Comparison of ENCODE assay signal across 9 mouse cellular contexts in the genomic region with DNA sequence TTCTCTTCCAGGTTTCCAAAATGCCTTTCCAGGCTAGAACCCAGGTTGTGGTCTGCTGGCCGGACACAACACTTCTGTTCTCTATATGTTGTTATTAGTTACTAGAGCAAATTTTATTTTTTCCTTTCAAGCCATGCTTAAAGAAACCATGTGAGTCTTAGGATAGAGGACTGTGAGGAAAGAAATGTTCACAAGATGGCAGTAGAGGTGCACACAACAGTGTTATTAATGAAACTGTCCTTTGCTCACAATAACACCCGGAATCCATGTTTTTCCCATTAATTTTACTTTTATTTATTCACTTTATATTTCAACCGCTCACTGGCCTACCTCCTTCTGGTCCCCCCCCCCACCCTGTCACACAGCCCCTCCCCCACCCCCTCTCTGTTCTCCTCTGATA. TPM values are rescaled to one million over a fixed set of nuclear protein-coding genes. Genes with fewer than 3 reads are reported as not detected.
DNase-seq lines count a peak whose midpoint lies in the region; ATAC-seq and TF ChIP-seq lines count a peak whose summit lies in the region.
"Not testable (repeated sequence)": the region's sequence is repeated elsewhere in the genome, so short reads cannot be mapped to it uniquely, and the experiment has no call there.
"Had no signal": no experiment of that assay in that cellular context is flagged by ENCODE, and none has a peak within 500 bp of the region (broad histone marks: within the 10 kb centered on the region; RNA-seq: fewer than 3 reads in every experiment).

No protein-coding gene starts in this region.

- H3K27ac ChIP-seq in heart, adult 2 months; intestine, embryonic 15.5 days; layer of hippocampus, adult 2 months; liver, embryonic 13.5 days: not testable (repeated sequence)

- not testable (repeated sequence) for H3K79me2 ChIP-seq in heart, adult 2 months (replicated peaks; ENCODE audit: control insufficient read depth, insufficient read depth, low read length)

- H3K4me3 ChIP-seq in G1E (ENCODE audit: low read depth, low read length); heart, adult 2 months; intestine, embryonic 15.5 days (replicated peaks); layer of hippocampus, adult 2 months; liver, embryonic 13.5 days (replicated peaks): not testable (repeated sequence)

- not testable (repeated sequence) for H3K4me2 ChIP-seq in intestine, embryonic 15.5 days (replicated peaks); liver, embryonic 13.5 days

- DNase-seq in G1E (ENCODE audit: low spot score); heart, adult 2 months; layer of hippocampus, adult 2 months (ENCODE audit: low spot score in 2 of 2); liver, embryonic 13.5 days: not testable (repeated sequence)

- not testable (repeated sequence) for H3K9ac ChIP-seq in heart, adult 2 months (ENCODE audit: low read depth, low read length); intestine, embryonic 15.5 days; liver, embryonic 13.5 days

- not testable (repeated sequence) for TF ChIP-seq POLR2A in heart, adult 2 months (IDR thresholded peaks at IDR 0.05; ENCODE audit: insufficient read depth, low read depth, low read length)

- H3K36me3 ChIP-seq in G1E (replicated peaks); heart, adult 2 months (ENCODE audit: control insufficient read depth, insufficient read depth, low read length); intestine, embryonic 15.5 days; liver, embryonic 13.5 days: not testable (repeated sequence)

- not testable (repeated sequence) for TF ChIP-seq EP300 in heart, adult 2 months (IDR thresholded peaks at IDR 0.05; ENCODE audit: insufficient read depth, low read depth, low read length)

- 42% methylated on average over 2 of the region's 3 CpGs for WGBS in heart, adult 2 months
- 81% methylated on average over 2 of the region's 3 CpGs for WGBS in intestine, embryonic 15.5 days
- WGBS in liver, embryonic 13.5 days (ENCODE audit: insufficient replicate concordance) = 52% methylated on average over 2 of the region's 3 CpGs

- not testable (repeated sequence) for H3K27me3 ChIP-seq in G1E (ENCODE audit: insufficient read depth, low read length); heart, adult 2 months (ENCODE audit: control insufficient read depth, insufficient read depth, low read length); intestine, embryonic 15.5 days (replicated peaks); liver, embryonic 13.5 days

- not testable (repeated sequence) for H3K9me3 ChIP-seq in G1E (replicated peaks); intestine, embryonic 15.5 days; liver, embryonic 13.5 days (replicated peaks)

- peak; percentile 78 for ATAC-seq in G1E (ENCODE audit: extremely low read depth, insufficient number of reproducible peaks, low FRiP score, poor library complexity, severe bottlenecking)
- peak; percentile 67 for ATAC-seq in erythroid progenitor cell, adult 5-6 weeks (replicated peaks; ENCODE audit: low FRiP score, poor library complexity, severe bottlenecking)
- ATAC-seq in intestine, embryonic 15.5 days = 0 out of 2 replicates have a peak, but pooled peaks have one; percentile 34
- ATAC-seq in liver, embryonic 13.5 days (ENCODE audit: low read depth) = peak; percentile 66
- ATAC-seq in megakaryocyte progenitor cell, adult 5-6 weeks (replicated peaks; ENCODE audit: poor library complexity) = peak; percentile 100

- TF ChIP-seq CTCF in G1E (IDR thresholded peaks at IDR 0.05; ENCODE audit: low read depth, low read length) = not testable (repeated sequence)
- peak; percentile 28; the same call in 1 of the 2 replicates for TF ChIP-seq CTCF in heart, adult 2 months (IDR thresholded peaks at IDR 0.05)
- TF ChIP-seq CTCF in layer of hippocampus, adult 2 months (conservative IDR thresholded peaks at IDR 0.05) = peak; percentile 20; the same call in 1 of the 2 replicates

- intact Hi-C loops in heart, adult 2 months (cut with DNase I) = not testable (repeated sequence)

- H3K4me1 ChIP-seq in G1E (ENCODE audit: insufficient read depth, low read depth, low read length); heart, adult 2 months (ENCODE audit: control insufficient read depth, insufficient read depth, low read length); intestine, embryonic 15.5 days (replicated peaks); liver, embryonic 13.5 days (replicated peaks): not testable (repeated sequence)

RNA-seq across cellular contexts. Expression of gene Gvin1, which starts 8.5 kb away (rescaled TPM):
- total RNA-seq in G1E (2014; fragmentation: Nextera tagmentation) (0.23 TPM in 1 of 2 replicates, not detected in the other), G1E (2017) (not detected in 2 replicates)
- polyA plus RNA-seq in G1E (2012) = not detected in 2 replicates
- 0.84 and 15.5 TPM in 2 replicates for total RNA-seq in erythroid progenitor cell, adult 5-6 weeks (2015; ENCODE audit: low replicate concordance)
- 10.0 and 21.6 TPM in 2 replicates for total RNA-seq in erythroid progenitor cell, adult 5-6 weeks (2017; ENCODE audit: low replicate concordance)
- 10 to 100 TPM in 1 of 2 experiments, 1 to 10 TPM in 1; 7.1 to 14.2 TPM for total RNA-seq in heart, adult 2 months (2021)
- polyA plus RNA-seq in heart, adult 2 months (2012; rRNA removed) = 0.88 and 3.0 TPM in 2 replicates
- polyA plus RNA-seq in intestine, embryonic 15.5 days (2015; fragmentation: Nextera tagmentation; extraction: Ambion mirVana) = 0.40 and 0.58 TPM in 2 replicates
- 1 to 10 TPM in 1 of 2 experiments, under 1 TPM in 1; 0.66 to 1.4 TPM for total RNA-seq in layer of hippocampus, adult 2 months (2021)
- 0.29 and 0.44 TPM in 2 replicates for polyA plus RNA-seq in liver, embryonic 13.5 days (2015; fragmentation: Nextera tagmentation; extraction: Ambion mirVana)
- 17.0 and 19.5 TPM in 2 replicates for total RNA-seq in megakaryocyte progenitor cell, adult 5-6 weeks (2015)
- 30.7 and 44.4 TPM in 2 replicates for total RNA-seq in megakaryocyte progenitor cell, adult 5-6 weeks (2017)
- polyA plus RNA-seq: C2C12; embryonic facial prominence, embryonic 11.5 days had no signal

Comparison
In these comparisons a context has a peak if more than half of its experiments do, and no peak if none do; other contexts are left out.
1. ATAC-seq: peak in every context shown above with its lines; median percentile 100 in megakaryocyte progenitor cell, adult 5-6 weeks; 78 in G1E; 67 in erythroid progenitor cell, adult 5-6 weeks; 66 in liver, embryonic 13.5 days; 34 in intestine, embryonic 15.5 days.